Mouse (Mus musculus) adrenal gland, postnatal 4 days (tissue): ENCODE results near the gene Polr2b. TPM values are rescaled to one million over a fixed set of nuclear protein-coding genes. Genes with fewer than 3 reads are reported as not detected.

Experiments
- DNase-seq, 2 experiments: peaks; one replicate each; pipeline ENCODE4 v3.0.0; 2021 to 2022; ENCODE audit warnings: low spot score in 2 of 2, mixed read lengths in 2 of 2
- microRNA-seq: library from miRNA; unstranded; fragments of <30 nt; microRNA quantifications from one replicate; pipeline ENCODE4 v1.2.0, GENCODE M21; 2021
- total RNA-seq, 2 experiments: library from RNA; stranded (reverse); gene quantifications; 2 replicates each; pipeline ENCODE4 v1.2.3; 2021

Polr2b gene
- total RNA-seq, 2 experiments from 2014 or later = 87.5 to 89.2 TPM

GRCm38 (mm10) chr5:77385900-77386595, 76.1 kb downstream of the Polr2b start:
- DNase-seq = no peak

- no peak for DNase-seq
Observed at GRCm38 (mm10) chr5:77386596-77387413, 76.9 kb downstream of the Polr2b start.

GRCm38 (mm10) chr5:77387414-77387704, 77.4 kb downstream of the Polr2b start:
- DNase-seq = no peak

- DNase-seq = no peak
Observed at GRCm38 (mm10) chr5:77388359-77388758, 78.4 kb downstream of the Polr2b start.

GRCm38 (mm10) chr5:77390272-77390671, 80.3 kb downstream of the Polr2b start:
- no peak for DNase-seq

GRCm38 (mm10) chr5:77393094-77393619, 83.2 kb downstream of the Polr2b start:
- DNase-seq = no peak

- DNase-seq = no peak
Observed at GRCm38 (mm10) chr5:77393990-77394618, 84.2 kb downstream of the Polr2b start.

- no peak for DNase-seq
Observed at GRCm38 (mm10) chr5:77398285-77399057, 88.5 kb downstream of the Polr2b start.

Small RNAs within 50 kb of the gene (microRNA-seq; reads per million reads assigned to microRNA genes)
- not detected for gene Mir5098

Other genes with a start within 250 kb of the Polr2b start
- 1 to 10 TPM; 4.8 to 7.2 TPM for gene Hopx, start 195.0 kb upstream of the Polr2b start, total RNA-seq
- under 1 TPM in 1 of 2 experiments, not detected in 1; 0.54 TPM for gene Spink2, start 98.7 kb upstream of the Polr2b start, total RNA-seq
- gene Rest, start 44.7 kb upstream of the Polr2b start, total RNA-seq = 10 to 100 TPM; 39.0 to 42.6 TPM
- gene Noa1, start 63 bp upstream of the Polr2b start, total RNA-seq = 10 to 100 TPM; 25.4 to 25.7 TPM
- gene Igfbp7, start 97.9 kb downstream of the Polr2b start, total RNA-seq = 100 to 1,000 TPM; 742 to 760 TPM